Mouse (Mus musculus): Measurements from ENCODE around the gene B4galt5. TPM values are rescaled to one million over a fixed set of nuclear protein-coding genes. Genes with fewer than 3 reads are reported as not detected.

B4galt5 gene
- total and polyA plus RNA-seq, 3 experiments: 4.6 to 34.4 (median 6.5) TPM

DNA sequence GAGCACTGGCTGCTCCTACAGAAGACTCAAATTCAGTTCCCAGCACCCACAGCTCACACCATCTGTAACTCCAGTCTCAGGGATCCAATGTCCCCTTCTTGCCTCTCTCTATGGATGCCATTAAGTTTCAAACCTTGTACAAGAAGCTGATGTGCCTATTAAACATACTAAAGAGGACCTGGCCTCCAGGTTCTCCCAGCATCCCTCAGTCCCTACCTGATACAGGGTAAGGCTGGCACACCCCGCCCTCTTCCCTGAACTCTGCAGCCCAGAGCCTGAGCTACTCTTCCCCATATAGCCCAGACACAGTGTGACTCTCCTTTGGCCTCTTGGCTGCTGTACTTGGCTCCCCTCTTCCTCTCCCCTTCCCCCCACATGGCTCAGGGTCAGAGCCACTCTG, 38.9 kb downstream of the B4galt5 start:
- peaks cover 0 to 20% of the 10 kb centered on the region in 2 experiments; a peak in 3 of 4 replicates for H3K4me1 ChIP-seq (ENCODE audit: control insufficient read depth in 1 of 2, insufficient read depth in 2 of 2, low read length in 2 of 2)
- no peaks in the 10 kb centered on the region for H3K27me3 ChIP-seq (ENCODE audit: control insufficient read depth in 1 of 2, insufficient read depth in 2 of 2, low read length in 2 of 2)
- no peak overlapping the region for H3K4me3 ChIP-seq (ENCODE audit: control insufficient read depth in 1 of 2, insufficient read depth in 1 of 2, low read depth in 2 of 2, low read length in 2 of 2)
- TF ChIP-seq USF2 (IDR thresholded peaks at IDR 0.05; ENCODE audit: borderline replicate concordance in 1 of 2, insufficient read depth in 1 of 2, low read depth in 1 of 2, low read length in 2 of 2) (no peak), MYC (IDR thresholded peaks at IDR 0.05; ENCODE audit: low read depth, low read length) (no peak), HCFC1 (IDR thresholded peaks at IDR 0.05; ENCODE audit: low read depth, low read length) (no peak), ZC3H11A (IDR thresholded peaks at IDR 0.05; ENCODE audit: low read depth, low read length) (no peak), EP300 (IDR thresholded peaks at IDR 0.05; ENCODE audit: low read depth in 1 of 2, low read length in 2 of 2) (no peak), CTCF (IDR thresholded peaks at IDR 0.05 in 2 of 3, conservative IDR thresholded peaks at IDR 0.05 in 1 of 3; ENCODE audit: control insufficient read depth in 1 of 3, insufficient read depth in 1 of 3, low read depth in 2 of 3, low read length in 3 of 3, poor library complexity in 1 of 3, severe bottlenecking in 1 of 3) (no peak), TCF12 (IDR thresholded peaks at IDR 0.05; ENCODE audit: low read depth, low read length) (no peak), CHD1 (IDR thresholded peaks at IDR 0.05; ENCODE audit: low read depth, low read length) (no peak), MYB (IDR thresholded peaks at IDR 0.05; ENCODE audit: low read depth, low read length) (no peak), RAD21 (IDR thresholded peaks at IDR 0.05; ENCODE audit: low read depth, low read length) (no peak), SMC3 (IDR thresholded peaks at IDR 0.05; ENCODE audit: low read depth, low read length) (no peak), ZKSCAN1 (IDR thresholded peaks at IDR 0.05; ENCODE audit: low read depth, low read length) (no peak), POLR2A (IDR thresholded peaks at IDR 0.05; ENCODE audit: control insufficient read depth in 1 of 2, insufficient read depth in 1 of 2, low read depth in 1 of 2, low read length in 2 of 2, poor library complexity in 1 of 2) (no peak), NELFE (IDR thresholded peaks at IDR 0.05; ENCODE audit: low read depth, low read length) (no peak), RCOR1 (IDR thresholded peaks at IDR 0.05; ENCODE audit: low read depth, low read length) (no peak), MEF2A (IDR thresholded peaks at IDR 0.05; ENCODE audit: extremely low read depth, insufficient replicate concordance, low read depth, low read length, poor library complexity, severe bottlenecking) (no peak), ZNF384 (IDR thresholded peaks at IDR 0.05; ENCODE audit: low read depth, low read length) (no peak), POLR2AphosphoS2 (IDR thresholded peaks at IDR 0.05; ENCODE audit: low read length) (no peak), GABPA (IDR thresholded peaks at IDR 0.05; ENCODE audit: low read depth, low read length) (no peak), MXI1 (IDR thresholded peaks at IDR 0.05; ENCODE audit: low read depth, low read length) (no peak)
- DNase-seq (ENCODE audit: low read depth, low spot score): no peak
- H3K9ac ChIP-seq (ENCODE audit: control insufficient read depth, low read depth, low read length, poor library complexity, severe bottlenecking): no peak overlapping the region
- no peaks in the 10 kb centered on the region for H3K9me3 ChIP-seq (replicated peaks; ENCODE audit: insufficient read depth, low read length)
- peaks cover 0 to 6% of the 10 kb centered on the region in 2 experiments; a peak in 3 of 4 replicates for H3K36me3 ChIP-seq (ENCODE audit: control insufficient read depth in 1 of 2, insufficient read depth in 2 of 2, low read length in 2 of 2)
- no peak overlapping the region for H3K27ac ChIP-seq (ENCODE audit: control insufficient read depth, low read depth, low read length)
- H3K79me2 ChIP-seq (ENCODE audit: control insufficient read depth, insufficient read depth, low read length, poor library complexity): no peaks in the 10 kb centered on the region

GRCm38 (mm10) chr2:167309286-167309685, 39.7 kb downstream of the B4galt5 start:
- Histone ChIP-seq H3K79me2 (ENCODE audit: control insufficient read depth, insufficient read depth, low read length, poor library complexity) (no peaks in the 10 kb centered on the region), H3K27ac (ENCODE audit: control insufficient read depth, low read depth, low read length) (no peak overlapping the region), H3K4me1 (ENCODE audit: control insufficient read depth in 1 of 2, insufficient read depth in 2 of 2, low read length in 2 of 2) (peaks cover 0 to 14% of the 10 kb centered on the region in 2 experiments; a peak in 3 of 4 replicates), H3K4me3 (ENCODE audit: control insufficient read depth in 1 of 2, insufficient read depth in 1 of 2, low read depth in 2 of 2, low read length in 2 of 2) (no peak overlapping the region), H3K27me3 (ENCODE audit: control insufficient read depth in 1 of 2, insufficient read depth in 2 of 2, low read length in 2 of 2) (no peaks in the 10 kb centered on the region), H3K9ac (ENCODE audit: control insufficient read depth, low read depth, low read length, poor library complexity, severe bottlenecking) (no peak overlapping the region), H3K9me3 (replicated peaks; ENCODE audit: insufficient read depth, low read length) (no peaks in the 10 kb centered on the region), H3K36me3 (ENCODE audit: control insufficient read depth in 1 of 2, insufficient read depth in 2 of 2, low read length in 2 of 2) (peaks cover 0 to 6% of the 10 kb centered on the region in 2 experiments; a peak in 3 of 4 replicates)
- TF ChIP-seq MAZ (IDR thresholded peaks at IDR 0.05; ENCODE audit: low read depth, low read length) (no peak), NRF1 (IDR thresholded peaks at IDR 0.05; ENCODE audit: insufficient read depth, low read depth, low read length, poor library complexity, severe bottlenecking) (no peak)
- DNase-seq (ENCODE audit: low read depth, low spot score): no peak
